Mouse (Mus musculus) C2C12 (cell line): Measurements from ENCODE around the gene Fam166a.

Experiments used
- CEBPB ChIP-seq: IDR thresholded peaks from one replicate; pipeline ENCODE4 v1.6.1; 2011; ENCODE audit warnings: low read depth, mild to moderate bottlenecking, control low read depth, moderate library complexity
- CTCF ChIP-seq: IDR thresholded peaks from one replicate; pipeline ENCODE4 v1.5.1; 2011; ENCODE audit not compliant: control insufficient read depth, insufficient read depth, insufficient read length
- MAX ChIP-seq: IDR thresholded peaks from one replicate; pipeline ENCODE4 v1.6.1; 2011; ENCODE audit warnings: mild to moderate bottlenecking, control low read depth

GRCm38 (mm10) chr2:25263623-25264285 lies 45.2 kb downstream of the Fam166a start:
- TF ChIP-seq CTCF = no peak
- TF ChIP-seq MAX = no peak
- no peak for TF ChIP-seq CEBPB
